Mouse (Mus musculus): Measurements from ENCODE around the gene Lrrc26. TPM values are rescaled to one million over a fixed set of nuclear protein-coding genes. Genes with fewer than 3 reads are reported as not detected.

Lrrc26 gene
- polyA plus RNA-seq, 1 experiment: not detected

DNA sequence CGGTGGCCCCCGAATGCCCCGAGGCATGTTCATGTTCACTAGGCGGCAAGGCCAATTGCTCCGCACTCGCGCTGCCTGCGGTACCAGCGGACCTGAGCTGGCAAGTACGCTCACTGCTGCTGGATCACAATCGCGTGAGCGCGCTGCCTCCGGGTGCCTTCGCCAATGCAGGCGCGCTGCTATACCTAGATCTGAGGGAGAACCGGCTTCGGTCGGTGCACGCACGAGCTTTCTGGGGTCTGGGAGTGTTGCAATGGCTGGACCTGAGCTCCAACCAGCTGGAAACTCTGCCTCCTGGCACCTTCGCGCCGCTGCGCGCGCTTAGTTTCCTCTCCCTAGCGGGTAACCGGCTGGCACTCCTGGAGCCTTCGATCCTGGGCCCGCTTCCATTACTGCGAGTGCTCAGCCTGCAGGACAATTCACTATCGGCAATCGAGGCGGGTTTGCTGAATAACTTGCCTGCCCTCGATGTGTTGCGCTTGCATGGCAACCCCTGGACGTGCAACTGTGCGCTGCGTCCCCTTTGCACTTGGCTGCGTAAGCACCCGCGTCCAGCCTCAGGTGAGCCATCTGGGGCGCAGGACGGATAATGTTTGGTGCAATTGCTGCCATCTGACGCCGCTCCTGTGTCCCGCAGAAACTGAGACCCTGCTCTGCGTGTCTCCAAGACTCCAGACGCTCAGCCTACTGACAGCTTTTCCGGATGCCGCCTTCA, 543 bp downstream of the Lrrc26 start:
- Histone ChIP-seq H3K79me2 (ENCODE audit: control insufficient read depth, insufficient read depth) (no peaks in the 10 kb centered on the region), H3ac (ENCODE audit: control insufficient read depth, insufficient read length, low read depth) (no peak overlapping the region), H3K36me3 (ENCODE audit: control insufficient read depth, insufficient read depth) (peaks cover 9% of the 10 kb centered on the region), H3K4me3 (ENCODE audit: insufficient read depth, poor library complexity, severe bottlenecking) (no peak overlapping the region), H3K27me3 (ENCODE audit: control insufficient read depth, insufficient read depth, insufficient read length) (peaks cover 62% of the 10 kb centered on the region), H3K79me3 (ENCODE audit: low read depth) (no peaks in the 10 kb centered on the region)
- TF ChIP-seq CTCF (IDR thresholded peaks at IDR 0.05; ENCODE audit: control insufficient read depth, insufficient read depth, insufficient read length) (no peak), MYOD1 (IDR thresholded peaks at IDR 0.05; ENCODE audit: control insufficient read depth, insufficient read length, low read depth) (no peak), FOSL1 (IDR thresholded peaks at IDR 0.05; ENCODE audit: insufficient read depth, low read length, poor library complexity, severe bottlenecking) (no peak), CEBPB (IDR thresholded peaks at IDR 0.05; ENCODE audit: low read depth) (no peak), USF1 (IDR thresholded peaks at IDR 0.05; ENCODE audit: low read depth) (no peak), MYOG (IDR thresholded peaks at IDR 0.05; ENCODE audit: control insufficient read depth, extremely low read depth, insufficient read length) (no peak), MAX (IDR thresholded peaks at IDR 0.05) (no peak)

DNA sequence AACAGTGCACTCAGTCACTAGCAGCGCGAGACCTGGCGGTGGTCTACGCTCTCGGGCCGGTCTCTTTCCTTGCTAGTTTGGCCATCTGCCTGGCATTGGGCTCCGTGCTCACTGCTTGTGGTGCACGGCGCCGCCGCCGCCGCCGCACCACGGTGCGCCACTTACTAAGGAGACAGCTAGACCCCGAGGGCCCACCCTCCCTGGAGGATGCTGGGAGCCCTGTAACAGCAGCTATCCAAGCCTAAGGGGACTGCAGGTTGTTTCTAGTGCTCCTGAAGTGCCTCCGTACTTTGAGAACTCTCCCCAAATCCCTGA, 1.1 kb downstream of the Lrrc26 start:
- peaks cover 4% of the 10 kb centered on the region for H3K36me3 ChIP-seq (ENCODE audit: control insufficient read depth, insufficient read depth)
- peaks cover 67% of the 10 kb centered on the region for H3K27me3 ChIP-seq (ENCODE audit: control insufficient read depth, insufficient read depth, insufficient read length)
- H3ac ChIP-seq (ENCODE audit: control insufficient read depth, insufficient read length, low read depth): no peak overlapping the region
- H3K79me3 ChIP-seq (ENCODE audit: low read depth): no peaks in the 10 kb centered on the region
- no peak for TF ChIP-seq USF1 (IDR thresholded peaks at IDR 0.05; ENCODE audit: low read depth)
- TF ChIP-seq FOSL1 (IDR thresholded peaks at IDR 0.05; ENCODE audit: insufficient read depth, low read length, poor library complexity, severe bottlenecking): no peak
- TF ChIP-seq MAX (IDR thresholded peaks at IDR 0.05): no peak
- no peak for TF ChIP-seq MYOG (IDR thresholded peaks at IDR 0.05; ENCODE audit: control insufficient read depth, extremely low read depth, insufficient read length)
- no peak for TF ChIP-seq CTCF (IDR thresholded peaks at IDR 0.05; ENCODE audit: control insufficient read depth, insufficient read depth, insufficient read length)
- TF ChIP-seq CEBPB (IDR thresholded peaks at IDR 0.05; ENCODE audit: low read depth): no peak
- TF ChIP-seq MYOD1 (IDR thresholded peaks at IDR 0.05; ENCODE audit: control insufficient read depth, insufficient read length, low read depth): no peak
- no peaks in the 10 kb centered on the region for H3K79me2 ChIP-seq (ENCODE audit: control insufficient read depth, insufficient read depth)
- no peak overlapping the region for H3K4me3 ChIP-seq (ENCODE audit: insufficient read depth, poor library complexity, severe bottlenecking)

DNA sequence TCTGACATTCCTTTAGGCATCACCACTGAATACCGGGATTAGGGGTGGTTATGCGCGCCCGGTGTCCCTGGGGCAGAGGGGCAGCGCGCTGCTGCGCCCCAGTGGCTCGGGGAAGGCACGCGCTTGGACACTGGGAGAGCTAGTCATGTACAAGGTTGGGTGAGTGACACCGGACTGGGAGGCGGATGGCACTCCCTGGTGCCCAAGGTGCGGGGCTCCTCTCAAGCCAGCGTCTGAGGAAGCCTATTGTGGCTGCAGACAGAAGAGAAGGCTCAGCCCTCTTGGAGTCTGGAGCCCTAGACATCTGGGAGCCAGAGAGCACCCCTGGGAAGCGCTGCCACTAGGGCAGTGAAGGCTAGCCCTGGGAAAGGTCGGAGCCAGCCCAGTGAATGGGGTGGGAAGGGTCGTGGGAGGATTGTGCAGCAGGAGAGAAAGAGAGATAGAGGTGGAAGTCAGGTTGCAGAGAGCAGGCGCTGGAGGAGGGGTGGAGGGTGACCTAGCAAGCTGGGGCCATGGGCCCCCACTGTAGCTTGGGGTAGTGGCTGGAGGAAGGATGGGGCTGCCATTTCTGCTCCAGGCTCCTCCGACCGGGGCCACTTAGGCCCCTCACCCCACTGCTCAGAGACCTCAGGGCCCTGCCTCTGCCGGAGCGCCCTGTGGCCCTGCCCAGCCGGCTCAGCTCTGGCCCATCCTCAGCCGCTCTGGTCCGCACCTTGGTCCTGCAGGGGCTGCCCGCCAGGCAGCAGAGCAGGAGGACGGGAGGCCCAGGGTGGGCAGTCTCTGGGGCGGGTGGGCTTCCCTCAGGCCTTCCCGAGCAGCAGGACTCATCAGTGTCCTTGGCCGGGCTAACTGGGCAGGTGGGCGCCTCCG, 1.7 kb downstream of the Lrrc26 start:
- H3K4me3 ChIP-seq (ENCODE audit: insufficient read depth, poor library complexity, severe bottlenecking): no peak overlapping the region
- H3K27me3 ChIP-seq (ENCODE audit: control insufficient read depth, insufficient read depth, insufficient read length): peaks cover 73% of the 10 kb centered on the region
- TF ChIP-seq CTCF (IDR thresholded peaks at IDR 0.05; ENCODE audit: control insufficient read depth, insufficient read depth, insufficient read length) (no peak), MYOG (IDR thresholded peaks at IDR 0.05; ENCODE audit: control insufficient read depth, extremely low read depth, insufficient read length) (no peak), MAX (IDR thresholded peaks at IDR 0.05) (no peak), MYOD1 (IDR thresholded peaks at IDR 0.05; ENCODE audit: control insufficient read depth, insufficient read length, low read depth) (no peak), USF1 (IDR thresholded peaks at IDR 0.05; ENCODE audit: low read depth) (no peak)
- H3K79me3 ChIP-seq (ENCODE audit: low read depth): no peaks in the 10 kb centered on the region
- H3K79me2 ChIP-seq (ENCODE audit: control insufficient read depth, insufficient read depth): no peaks in the 10 kb centered on the region
- no peaks in the 10 kb centered on the region for H3K36me3 ChIP-seq (ENCODE audit: control insufficient read depth, insufficient read depth)
- H3ac ChIP-seq (ENCODE audit: control insufficient read depth, insufficient read length, low read depth): no peak overlapping the region

DNA sequence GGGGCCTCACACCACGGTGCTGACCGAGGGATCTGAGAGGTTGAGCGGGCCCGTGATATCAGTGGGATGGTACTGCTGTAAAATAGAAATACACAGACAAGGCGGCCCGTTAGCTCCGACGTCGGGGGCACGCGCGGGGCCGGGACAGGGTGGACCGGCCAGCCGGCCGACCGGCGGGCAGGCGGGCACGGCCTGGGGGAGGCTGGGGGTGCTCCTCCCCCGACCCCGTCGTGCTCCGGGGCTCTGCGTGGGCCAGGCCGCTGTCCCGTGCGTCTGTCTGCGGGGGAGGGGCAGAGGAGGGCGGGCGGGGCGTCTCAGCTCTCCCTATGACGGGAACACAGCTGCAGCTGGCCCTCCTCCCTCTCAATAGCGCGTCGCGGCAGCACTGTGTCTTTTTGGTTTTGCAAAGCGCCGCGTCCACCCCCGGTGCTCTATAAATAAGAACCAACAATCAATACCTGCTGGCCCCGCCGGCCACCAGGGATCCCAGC, 2.4 kb downstream of the Lrrc26 start:
- Histone ChIP-seq H3K79me3 (ENCODE audit: low read depth) (no peaks in the 10 kb centered on the region), H3K27me3 (ENCODE audit: control insufficient read depth, insufficient read depth, insufficient read length) (peaks cover 80% of the 10 kb centered on the region), H3K36me3 (ENCODE audit: control insufficient read depth, insufficient read depth) (no peaks in the 10 kb centered on the region), H3K79me2 (ENCODE audit: control insufficient read depth, insufficient read depth) (no peaks in the 10 kb centered on the region), H3K4me3 (ENCODE audit: insufficient read depth, poor library complexity, severe bottlenecking) (no peak overlapping the region), H3ac (ENCODE audit: control insufficient read depth, insufficient read length, low read depth) (no peak overlapping the region)
- no peak for TF ChIP-seq CEBPB (IDR thresholded peaks at IDR 0.05; ENCODE audit: low read depth)
- no peak for TF ChIP-seq USF1 (IDR thresholded peaks at IDR 0.05; ENCODE audit: low read depth)
- TF ChIP-seq MYOG (IDR thresholded peaks at IDR 0.05; ENCODE audit: control insufficient read depth, extremely low read depth, insufficient read length): no peak

DNA sequence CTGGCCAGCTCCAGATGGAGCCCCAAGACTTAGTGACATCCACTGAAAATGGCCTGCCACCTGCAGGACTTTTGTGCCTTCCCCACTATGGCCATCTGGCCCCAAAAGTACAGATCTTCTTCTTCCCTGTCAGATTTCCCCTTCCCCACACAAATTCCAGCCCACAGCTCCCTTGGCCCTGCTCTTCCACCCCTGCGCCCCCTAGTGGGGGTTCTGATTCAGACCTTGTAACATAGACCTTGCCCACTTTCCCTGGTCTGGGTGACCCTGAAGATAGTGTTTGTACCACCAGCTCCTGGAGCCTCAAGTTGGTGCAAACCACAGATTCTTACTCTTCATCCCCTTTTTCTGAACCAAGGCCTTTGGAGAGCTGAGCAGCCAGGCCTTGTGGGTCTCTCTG, 3.1 kb downstream of the Lrrc26 start:
- H3ac ChIP-seq (ENCODE audit: control insufficient read depth, insufficient read length, low read depth): no peak overlapping the region
- TF ChIP-seq CTCF (IDR thresholded peaks at IDR 0.05; ENCODE audit: control insufficient read depth, insufficient read depth, insufficient read length): peak; percentile 37
- no peak for TF ChIP-seq USF1 (IDR thresholded peaks at IDR 0.05; ENCODE audit: low read depth)
- no peaks in the 10 kb centered on the region for H3K79me3 ChIP-seq (ENCODE audit: low read depth)
- H3K36me3 ChIP-seq (ENCODE audit: control insufficient read depth, insufficient read depth): no peaks in the 10 kb centered on the region
- no peaks in the 10 kb centered on the region for H3K79me2 ChIP-seq (ENCODE audit: control insufficient read depth, insufficient read depth)
- H3K4me3 ChIP-seq (ENCODE audit: insufficient read depth, poor library complexity, severe bottlenecking): no peak overlapping the region
- H3K27me3 ChIP-seq (ENCODE audit: control insufficient read depth, insufficient read depth, insufficient read length): peaks cover 88% of the 10 kb centered on the region

DNA sequence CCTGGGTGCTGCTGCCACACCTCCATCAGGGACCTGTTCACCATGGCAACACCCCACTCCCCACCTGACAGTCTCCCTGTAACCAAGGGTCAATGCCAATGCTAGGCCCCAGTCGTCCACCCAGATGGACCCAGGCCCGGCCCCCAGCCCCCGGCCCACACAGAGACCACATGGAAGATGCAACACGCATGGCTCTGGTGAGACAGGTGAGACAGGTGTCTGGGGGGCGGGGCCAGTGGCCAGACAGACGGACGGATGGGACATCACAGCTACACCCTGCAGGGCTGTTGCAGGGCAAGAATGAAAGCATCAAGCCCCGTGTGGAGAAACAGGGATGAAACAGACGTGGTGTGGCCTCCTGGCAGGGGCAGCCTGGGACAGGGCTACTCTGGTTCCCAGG, 4.0 kb downstream of the Lrrc26 start:
- Histone ChIP-seq H3K79me2 (ENCODE audit: control insufficient read depth, insufficient read depth) (no peaks in the 10 kb centered on the region), H3K4me3 (ENCODE audit: insufficient read depth, poor library complexity, severe bottlenecking) (no peak overlapping the region), H3K36me3 (ENCODE audit: control insufficient read depth, insufficient read depth) (no peaks in the 10 kb centered on the region), H3K27me3 (ENCODE audit: control insufficient read depth, insufficient read depth, insufficient read length) (peaks cover 91% of the 10 kb centered on the region), H3K79me3 (ENCODE audit: low read depth) (no peaks in the 10 kb centered on the region), H3ac (ENCODE audit: control insufficient read depth, insufficient read length, low read depth) (no peak overlapping the region)
- TF ChIP-seq MYOD1 (IDR thresholded peaks at IDR 0.05; ENCODE audit: control insufficient read depth, insufficient read length, low read depth): no peak
- TF ChIP-seq FOSL1 (IDR thresholded peaks at IDR 0.05; ENCODE audit: insufficient read depth, low read length, poor library complexity, severe bottlenecking): no peak
- TF ChIP-seq MYOG (IDR thresholded peaks at IDR 0.05; ENCODE audit: control insufficient read depth, extremely low read depth, insufficient read length): no peak
- TF ChIP-seq CTCF (IDR thresholded peaks at IDR 0.05; ENCODE audit: control insufficient read depth, insufficient read depth, insufficient read length): no peak
- TF ChIP-seq USF1 (IDR thresholded peaks at IDR 0.05; ENCODE audit: low read depth): no peak
- no peak for TF ChIP-seq MAX (IDR thresholded peaks at IDR 0.05)
- no peak for TF ChIP-seq CEBPB (IDR thresholded peaks at IDR 0.05; ENCODE audit: low read depth)

Measured in C2C12 (cell line).